Mouse (Mus musculus) spleen, adult 12 weeks (tissue): Measurements from ENCODE around the gene Cep128.
A peak's percentile ranks its signal among the peaks of the same experiment; 100 is the strongest.
"Not testable (repeated sequence)": the region's sequence is repeated elsewhere in the genome, so short reads cannot be mapped to it uniquely, and the experiment has no call there.

ENCODE experiments used
- DNase-seq: peaks from one replicate; pipeline ENCODE4 v3.0.0; 2022; ENCODE audit warnings: low spot score

Cep128 gene

DNA sequence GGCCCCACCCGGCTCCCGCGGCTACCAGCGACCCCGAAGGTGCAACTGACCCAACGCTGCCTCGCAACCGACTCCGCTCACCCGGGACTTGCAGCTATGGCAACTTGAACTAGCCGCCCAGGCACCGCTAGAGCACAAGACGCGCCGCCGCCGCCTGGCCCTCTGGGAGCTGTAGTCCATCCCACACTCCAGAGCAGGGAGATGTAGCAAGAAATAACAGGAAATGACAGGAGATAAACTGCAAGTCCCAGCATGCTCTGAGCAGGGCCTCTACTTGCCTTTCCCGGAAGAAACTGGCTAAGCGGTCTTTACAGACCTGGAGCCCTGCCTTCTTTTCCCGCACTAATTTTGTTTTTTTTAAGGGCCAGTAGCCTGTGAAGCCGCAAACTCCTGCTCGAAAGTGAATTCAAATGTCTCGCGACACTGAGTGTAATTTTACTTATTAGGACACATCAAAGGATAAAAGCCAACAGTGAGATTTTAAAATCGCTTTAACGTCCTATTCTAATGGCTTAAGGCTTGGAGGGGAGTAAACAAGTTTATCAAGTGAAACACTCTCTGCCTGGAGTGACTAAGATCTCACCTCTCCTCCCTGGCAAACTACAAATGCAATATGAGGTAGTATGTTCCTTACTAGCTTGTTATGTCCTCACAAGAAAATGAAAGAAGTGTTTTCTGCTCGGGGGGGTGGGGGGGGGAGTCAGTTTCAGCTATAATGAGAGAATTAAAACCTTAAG, at the start of gene Cep128, which contains the start of gene Tshr:
TSS of gene Cep128 (minus strand) at position 129 of the 737 bp plus-strand sequence.
TSS of gene Tshr (plus strand) at position 283 of the 737 bp plus-strand sequence.
- peak; percentile 86 for DNase-seq

DNA sequence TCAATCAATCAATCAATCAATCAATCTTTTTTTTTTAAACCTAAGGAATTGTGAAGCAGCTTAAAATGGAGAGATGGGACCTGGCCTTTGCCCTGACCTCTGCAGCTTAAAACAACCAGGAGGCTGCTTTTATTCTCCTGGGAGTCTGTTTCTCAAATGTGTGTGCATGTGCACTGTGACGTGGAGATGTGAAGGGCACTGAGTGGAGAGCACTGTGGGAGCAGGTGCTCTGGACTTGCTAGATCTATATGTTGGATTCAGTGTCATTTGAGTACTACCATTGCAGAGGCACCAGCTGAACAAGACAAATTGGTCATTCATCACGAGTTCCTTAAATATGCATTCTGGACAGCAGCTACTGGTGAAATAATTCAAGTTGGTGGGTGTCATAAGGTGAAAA, 42.9 kb upstream of the Cep128 start:
- DNase-seq: no peak

DNA sequence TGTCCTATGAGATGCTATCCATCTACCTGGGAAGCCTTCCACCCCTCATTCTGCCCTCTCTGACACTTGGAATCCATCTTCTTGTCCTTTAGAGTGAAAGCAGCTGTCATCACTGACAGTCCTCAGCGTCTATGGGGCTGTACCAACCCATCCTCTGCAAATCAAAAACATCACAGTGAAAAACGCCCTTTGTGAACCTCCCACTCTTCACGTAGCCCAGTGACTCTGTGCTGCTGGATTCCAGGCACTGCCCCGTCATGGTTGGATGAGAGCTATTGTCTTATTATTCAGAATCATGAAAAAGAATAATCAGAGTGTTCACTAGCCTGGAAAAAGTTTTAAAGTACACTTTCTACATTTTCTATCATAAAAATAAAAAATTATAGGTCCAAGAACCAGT, 42.3 kb upstream of the Cep128 start:
- no peak for DNase-seq

DNA sequence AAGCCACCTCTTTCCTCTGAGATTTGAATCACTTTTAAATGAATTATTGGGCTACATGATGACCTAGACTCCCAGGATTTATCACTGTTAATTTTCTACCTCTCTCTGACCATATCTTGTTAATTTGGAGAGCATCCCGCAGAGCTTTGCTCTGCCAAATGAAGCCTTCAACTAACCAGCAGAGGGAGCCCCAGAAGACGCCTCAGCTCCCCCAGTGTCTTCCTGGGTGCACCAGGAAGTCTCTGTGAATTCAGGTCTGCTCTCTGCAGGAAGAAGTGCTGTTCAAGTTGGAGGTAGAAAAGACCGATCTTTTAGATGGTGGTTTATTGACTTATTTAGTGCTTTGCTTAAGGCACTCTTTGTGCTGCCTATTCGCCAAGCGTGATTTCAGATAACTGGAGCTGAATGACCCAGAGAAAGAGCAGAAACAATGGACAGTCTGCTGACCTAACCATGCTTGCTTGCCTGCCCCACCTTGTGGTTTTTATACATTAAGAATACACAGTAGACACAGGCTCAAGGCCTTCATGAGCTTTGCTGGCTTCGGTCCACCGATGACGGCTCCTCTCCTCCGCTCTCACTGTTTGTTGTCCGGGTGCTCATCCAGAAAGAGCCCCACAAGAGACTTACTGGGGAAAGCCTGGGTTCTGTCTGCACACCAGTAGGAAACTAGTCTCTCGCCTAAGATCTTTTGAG, 39.1 kb upstream of the Cep128 start:
- DNase-seq: no peak

- no peak for DNase-seq
These were observed 37.1 kb upstream of the Cep128 start for GRCm38 (mm10) chr12:91421272-91421671.

GRCm38 (mm10) chr12:91418791-91419190, 34.6 kb upstream of the Cep128 start:
- DNase-seq: peak; percentile 28

GRCm38 (mm10) chr12:91416828-91417227, 32.6 kb upstream of the Cep128 start:
- no peak for DNase-seq

- no peak for DNase-seq
These were observed 30.9 kb upstream of the Cep128 start for GRCm38 (mm10) chr12:91415112-91415511.

DNA sequence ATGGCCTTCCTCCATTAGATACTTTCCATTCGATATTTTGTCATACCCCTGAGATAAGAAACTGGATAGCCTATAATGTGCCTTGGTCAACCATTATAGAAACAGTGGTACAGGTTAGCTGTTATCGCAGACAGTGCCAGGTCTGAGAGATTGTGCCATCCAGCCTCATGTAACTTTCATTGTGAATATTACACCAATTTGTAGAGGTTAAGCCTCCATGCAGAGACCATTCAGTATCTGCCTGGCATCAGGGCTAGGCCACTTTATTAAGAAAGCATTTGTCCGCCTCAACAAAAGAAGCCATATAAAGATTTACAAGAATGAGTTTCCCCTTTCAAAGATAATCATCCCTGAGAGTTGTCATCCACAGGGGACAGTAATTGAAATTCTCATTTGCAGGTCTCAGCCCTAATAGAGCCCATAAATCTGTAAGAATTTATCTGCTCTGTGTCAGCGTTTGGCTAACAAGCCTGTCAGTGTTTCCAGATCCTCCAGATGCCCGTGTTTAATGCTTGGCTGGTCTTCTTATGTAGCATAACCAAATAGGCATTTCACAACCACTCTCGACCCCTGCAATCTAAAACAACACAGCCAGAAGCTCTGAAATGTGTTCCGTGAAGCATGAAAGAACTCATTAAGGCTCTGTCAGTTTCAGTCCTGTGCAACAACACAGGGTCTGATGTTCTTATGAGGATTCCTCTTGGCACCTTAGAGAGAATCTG, 28.4 kb upstream of the Cep128 start:
- DNase-seq: no peak

DNA sequence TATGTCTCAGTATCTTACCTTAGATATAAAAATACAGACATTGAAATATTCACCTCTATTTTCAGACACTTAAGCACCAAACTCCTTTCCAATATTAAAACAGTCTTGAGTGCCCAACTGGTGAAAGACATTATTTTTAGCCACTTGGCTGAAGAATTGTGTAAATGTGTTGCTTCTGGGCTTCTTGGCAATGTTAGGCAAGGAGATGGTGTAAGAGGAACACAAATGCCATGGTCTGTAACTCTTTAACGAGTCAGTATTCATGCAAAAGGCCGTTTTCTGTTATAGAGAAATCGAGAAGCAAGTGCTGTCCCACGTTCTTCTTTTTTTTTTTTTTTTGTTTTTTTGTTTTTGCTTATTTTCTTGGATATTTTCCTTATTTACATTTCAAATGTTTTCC, 26.1 kb upstream of the Cep128 start:
- DNase-seq: no peak

DNA sequence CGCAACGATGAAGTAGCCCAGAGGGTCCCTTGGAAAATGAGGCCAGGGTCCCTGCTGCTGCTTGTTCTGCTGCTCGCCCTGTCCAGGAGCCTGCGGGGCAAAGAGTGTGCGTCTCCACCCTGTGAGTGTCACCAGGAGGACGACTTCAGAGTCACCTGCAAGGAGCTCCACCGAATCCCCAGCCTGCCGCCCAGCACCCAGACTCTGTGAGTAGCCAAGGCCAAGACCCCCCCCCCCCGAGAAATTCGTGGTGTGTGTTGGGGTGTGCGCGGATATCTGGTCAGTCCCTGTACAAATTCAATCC, 16.8 kb upstream of the Cep128 start:
- DNase-seq: no peak

DNA sequence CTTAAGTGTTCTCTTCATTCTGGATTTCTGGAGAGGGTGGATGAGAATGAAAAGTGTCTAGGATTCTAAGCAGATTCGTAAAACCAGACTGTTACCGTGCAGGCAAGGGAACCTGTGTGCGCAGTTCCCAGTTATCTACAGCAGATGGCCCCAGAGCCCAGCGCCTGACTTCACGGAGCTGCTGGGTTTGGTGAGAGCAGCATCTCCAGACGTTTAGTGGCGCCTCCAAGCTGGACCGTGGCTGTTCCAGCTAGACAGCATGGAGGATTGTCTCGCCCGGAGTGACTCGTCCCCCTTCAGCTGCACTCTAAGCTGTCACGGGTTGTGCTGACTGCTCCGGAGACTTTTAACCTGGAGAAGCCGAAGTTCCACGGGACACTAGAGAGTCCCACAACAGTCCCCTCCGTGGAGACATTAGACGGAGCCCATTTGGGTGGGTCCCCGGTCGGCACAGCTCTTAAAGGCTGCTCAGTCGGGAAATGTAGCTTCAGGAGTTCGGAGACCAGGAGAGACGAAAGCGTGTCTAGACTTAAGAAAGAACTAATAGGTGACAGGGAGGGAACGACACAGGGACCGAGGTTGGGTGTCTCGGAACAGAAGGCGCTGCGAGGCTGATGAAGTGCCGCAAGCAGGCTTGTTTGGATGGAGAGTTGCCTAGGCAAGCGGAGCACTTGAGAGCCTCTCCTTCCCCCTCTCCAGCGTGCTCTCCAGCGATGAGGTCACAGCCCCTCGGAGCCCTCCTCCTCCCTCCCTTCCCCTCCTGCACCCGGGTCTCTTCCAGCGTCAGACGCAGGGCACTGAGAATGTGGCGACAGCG, 16.2 kb upstream of the Cep128 start:
- DNase-seq: no peak

DNA sequence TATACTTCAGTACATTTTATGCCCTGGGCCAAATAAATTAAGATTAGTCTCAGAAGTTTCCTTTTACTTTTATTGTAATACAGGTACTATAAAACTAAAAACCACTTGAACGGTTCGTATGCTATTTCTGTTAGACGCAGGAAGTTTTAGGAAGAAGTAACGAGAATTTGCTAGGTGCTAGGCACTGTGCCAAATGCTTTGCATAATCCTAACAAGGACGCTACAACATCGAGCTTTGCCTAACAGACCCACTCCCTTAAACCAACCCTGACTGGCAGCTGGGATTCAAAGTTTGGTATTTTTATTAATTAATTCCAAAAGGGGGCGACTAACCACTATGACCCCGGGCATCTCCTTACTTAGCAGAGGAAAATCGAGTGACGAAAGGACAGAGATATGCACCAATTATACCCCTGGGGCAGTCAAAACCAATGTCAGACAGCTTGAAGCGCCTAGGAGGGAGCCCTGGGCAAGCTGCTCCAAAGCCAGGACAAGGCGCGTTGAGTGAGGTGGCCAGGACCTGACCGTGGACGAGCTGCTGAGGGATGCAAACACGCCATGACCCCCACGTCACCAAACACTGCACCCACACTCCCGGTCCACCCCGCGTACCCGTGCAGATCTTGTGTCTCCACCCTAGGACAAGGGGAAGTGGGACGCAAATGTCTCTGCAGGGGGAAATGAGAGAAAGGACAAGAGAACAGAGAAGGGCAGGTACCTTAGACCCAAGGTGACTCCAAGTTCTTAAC, 519 bp downstream of the Cep128 start:
- no peak for DNase-seq

- no peak for DNase-seq
These were observed 15.0 kb downstream of the Cep128 start for GRCm38 (mm10) chr12:91369173-91369572.

GRCm38 (mm10) chr12:91353783-91354182, 30.4 kb downstream of the Cep128 start:
- no peak for DNase-seq

DNA sequence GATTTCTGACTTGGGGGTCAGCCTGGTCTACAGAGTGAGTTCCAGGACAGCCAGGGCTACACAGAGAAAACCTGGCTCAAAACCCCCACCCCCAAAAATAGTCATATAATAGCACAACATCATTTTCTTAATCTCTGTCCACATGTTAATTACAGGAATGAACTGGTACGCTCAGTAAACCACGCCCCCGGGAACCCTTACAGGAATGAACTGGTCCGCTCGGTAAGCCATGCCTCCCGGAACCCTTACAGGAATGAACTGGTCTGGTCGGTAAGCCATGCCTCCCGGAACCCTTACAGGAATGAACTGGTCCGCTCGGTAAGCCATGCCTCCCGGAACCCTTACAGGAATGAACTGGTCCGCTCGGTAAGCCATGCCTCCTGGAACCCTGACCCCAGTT, 45.6 kb downstream of the Cep128 start:
- DNase-seq: not testable (repeated sequence)

GRCm38 (mm10) chr12:91327527-91327926, 56.7 kb downstream of the Cep128 start:
- DNase-seq: no peak

DNA sequence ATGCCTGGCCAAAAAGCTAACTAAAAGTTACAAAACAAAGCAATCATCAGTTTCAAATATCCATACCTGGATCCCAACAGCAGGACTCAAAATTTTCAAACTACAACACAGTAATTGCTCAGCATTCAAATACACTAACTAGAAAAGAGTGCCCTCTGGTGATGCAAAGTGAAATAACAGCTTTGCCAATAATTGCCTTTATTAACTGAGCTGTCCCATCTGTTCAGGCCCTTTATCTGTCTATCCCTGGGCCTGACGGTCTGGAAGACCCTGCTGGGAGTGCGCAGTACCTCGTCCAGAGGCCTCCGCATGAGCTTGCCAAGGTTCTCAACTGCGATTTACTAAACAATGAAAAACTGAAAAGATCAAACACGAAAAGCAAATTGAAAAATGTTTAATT, 58.1 kb downstream of the Cep128 start:
- no peak for DNase-seq

- DNase-seq: no peak
These were observed 69.2 kb downstream of the Cep128 start for GRCm38 (mm10) chr12:91315026-91315425.

DNA sequence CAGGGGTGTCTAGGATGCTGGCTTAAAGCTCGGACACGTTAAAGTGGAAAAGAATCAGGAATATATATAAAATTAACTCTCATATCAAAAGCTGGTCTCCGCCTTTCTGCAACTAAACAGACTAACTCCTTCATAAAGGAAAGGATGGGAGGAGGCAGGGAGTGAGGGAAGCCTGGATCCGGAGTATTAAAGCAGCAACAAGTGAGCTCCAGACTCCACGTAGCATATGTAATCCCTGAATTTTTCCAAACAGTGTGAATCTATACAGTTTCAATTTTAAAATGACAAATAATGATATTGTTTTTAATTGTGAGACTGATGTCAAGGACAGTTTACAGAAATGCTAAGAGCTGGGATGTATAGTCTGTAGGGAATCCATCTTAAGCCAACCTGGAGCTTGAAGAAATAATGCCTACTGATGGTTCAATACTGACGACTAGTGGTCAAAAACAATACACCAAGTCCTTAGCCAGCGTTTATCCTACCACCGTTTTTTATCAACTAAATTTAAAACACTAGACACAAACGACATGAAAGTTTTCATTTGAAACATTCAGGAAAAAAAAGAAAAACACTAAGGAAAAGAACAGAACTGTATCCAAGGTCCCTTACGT, 70.1 kb downstream of the Cep128 start:
- DNase-seq: no peak

DNA sequence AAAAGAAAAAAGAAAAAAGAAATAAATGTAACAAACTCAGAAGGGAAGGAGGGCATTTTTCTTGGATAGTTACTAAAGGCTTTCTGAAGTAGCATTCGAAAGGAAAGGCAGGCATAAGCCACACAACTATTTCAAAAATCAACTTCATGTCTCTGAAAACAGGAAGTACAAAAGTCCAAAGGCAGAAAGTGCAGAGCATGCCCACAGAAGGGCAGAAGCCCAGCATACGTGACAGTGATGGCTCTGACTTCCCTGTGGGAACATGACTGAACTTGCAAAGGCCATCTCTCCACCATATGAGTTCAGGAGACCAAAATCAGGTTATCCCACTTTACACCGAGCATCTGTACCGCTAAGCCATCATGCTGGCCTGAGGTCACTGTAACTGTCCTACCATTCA, 71.6 kb downstream of the Cep128 start:
- no peak for DNase-seq
